In the genomic region with DNA sequence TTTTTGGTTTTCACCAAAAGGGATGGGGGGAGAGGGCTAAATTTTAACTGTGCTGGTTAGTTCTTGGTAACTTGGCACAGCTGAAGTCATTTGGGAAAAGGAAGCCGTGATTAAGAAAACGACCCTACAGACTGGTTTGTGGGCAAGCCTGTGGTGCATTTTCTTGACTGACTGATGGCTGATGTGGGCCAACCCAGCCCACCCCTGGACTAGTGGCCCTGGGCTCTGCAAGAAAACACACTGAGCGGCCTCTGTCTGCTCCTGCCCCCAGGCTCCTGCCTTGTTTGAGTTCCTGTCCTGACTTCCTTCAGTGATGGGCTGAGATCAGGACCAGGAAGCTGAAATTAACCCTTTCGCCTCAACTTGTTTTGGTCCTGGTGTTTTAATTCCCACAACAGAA, we compare ENCODE assay signal across 19 mouse cellular contexts.
"Had no signal": no experiment of that assay in that cellular context is flagged by ENCODE, and none has a peak within 500 bp of the region (broad histone marks: within the 10 kb centered on the region; RNA-seq: fewer than 3 reads in every experiment).

No protein-coding gene starts in this region.

- H3K27me3 ChIP-seq: liver, embryonic 13.5 days; neural tube, embryonic 12.5 days; neural tube, embryonic 15.5 days had no signal

- DNase-seq: kidney, adult 8-10 months; kidney, postnatal 14 days; kidney, postnatal 4 days; liver, embryonic 13.5 days; lung, adult 2 months; lung, postnatal 36 days; midbrain, embryonic 14.5 days; right cerebral cortex, adult 18-20 months; right cerebral cortex, postnatal 14 days; right cerebral cortex, postnatal 4 days; thymus, adult 2 months; thymus, postnatal 14 days; thymus, postnatal 4 days had no signal

- H3K9me3 ChIP-seq: liver, embryonic 13.5 days; neural tube, embryonic 12.5 days; neural tube, embryonic 15.5 days had no signal

- H3K4me1 ChIP-seq: liver, embryonic 13.5 days; neural tube, embryonic 12.5 days had no signal

- H3K27ac ChIP-seq: liver, embryonic 13.5 days; neural tube, embryonic 12.5 days; neural tube, embryonic 15.5 days; stomach, postnatal 0 days had no signal

- H3K9ac ChIP-seq: liver, embryonic 13.5 days; neural tube, embryonic 12.5 days; neural tube, embryonic 15.5 days had no signal

- H3K4me3 ChIP-seq: liver, embryonic 13.5 days; neural tube, embryonic 12.5 days; neural tube, embryonic 15.5 days had no signal

- H3K4me2 ChIP-seq: liver, embryonic 13.5 days; midbrain, embryonic 11.5 days; neural tube, embryonic 12.5 days; neural tube, embryonic 15.5 days had no signal

- H3K36me3 ChIP-seq: neural tube, embryonic 15.5 days had no signal

- ATAC-seq: intestine, postnatal 0 days; lung, postnatal 0 days had no signal
